Mouse (Mus musculus) megakaryocyte-erythroid progenitor cell, adult 5-6 weeks (primary cell): ENCODE measurements around the gene Usp53. TPM values are rescaled to one million over a fixed set of nuclear protein-coding genes. Genes with fewer than 3 reads are reported as not detected.

ENCODE experiments used
- ATAC-seq: replicated peaks from 2 replicates; pipeline ENCODE4 v1.8.0; 2016; ENCODE audit warnings: mild to moderate bottlenecking, inconsistent platforms; ENCODE audit not compliant: severe bottlenecking, poor library complexity, low FRiP score, low TSS enrichment
- total RNA-seq, 2 experiments: library from RNA; stranded (forward) in 1 of 2; stranded (reverse) in 1 of 2; fragments of 200-1000, 215-1000 nt in 1 of 2; fragments of >200 nt in 1 of 2; fragmentation: Nextera tagmentation in 1 of 2; gene quantifications; 2 replicates each; pipeline ENCODE4 v1.2.3; 2014 to 2017

The Usp53 gene
- total RNA-seq (2014; fragmentation: Nextera tagmentation) (4.4 and 5.6 TPM in 2 replicates), total RNA-seq (2017) (2.0 and 5.6 TPM in 2 replicates)

DNA sequence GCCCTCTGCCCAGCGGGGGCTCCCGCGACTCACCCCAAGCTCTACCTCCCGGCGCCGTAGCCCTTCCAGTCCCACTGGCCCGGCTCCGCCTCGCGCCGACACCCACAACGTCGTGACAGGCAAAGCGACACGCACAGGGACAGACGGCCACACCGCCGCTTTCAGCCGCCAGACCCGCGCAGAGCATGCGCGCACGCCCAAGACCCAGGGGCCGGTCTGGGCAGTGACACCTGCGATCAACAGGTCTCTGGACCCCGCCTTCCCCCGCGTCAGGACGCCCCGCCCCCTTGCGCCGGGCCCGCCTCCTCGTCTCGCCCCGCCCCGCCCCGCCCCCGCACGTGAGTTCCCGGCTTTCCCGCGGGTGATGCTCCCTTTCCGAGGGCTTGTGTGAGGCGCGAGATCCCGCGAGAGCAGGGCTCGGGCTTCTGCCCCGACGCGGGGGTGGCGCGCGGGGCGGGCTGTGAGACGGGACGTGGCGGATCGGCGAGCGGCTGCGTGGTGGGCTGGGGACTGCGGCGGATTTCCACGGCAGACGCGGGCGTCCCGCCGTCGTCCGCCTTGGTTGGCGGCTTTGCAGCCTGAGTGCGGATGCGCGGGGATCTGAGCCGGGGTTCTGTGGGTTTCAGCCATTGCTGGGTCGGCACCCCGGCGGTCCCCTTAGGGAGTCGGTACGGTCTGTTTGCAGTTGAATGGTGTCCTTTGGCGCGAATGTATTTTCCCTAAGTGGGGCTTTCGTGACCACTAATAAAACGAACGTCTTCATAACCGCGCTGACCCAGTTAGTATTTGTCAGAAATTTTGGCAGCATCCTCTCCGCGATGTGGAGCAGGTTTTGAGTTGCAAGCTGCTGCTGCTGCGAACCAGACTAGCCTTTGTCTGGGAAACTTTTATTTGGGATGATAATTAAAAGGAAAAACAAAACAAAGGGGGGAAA, at the start of gene Usp53:
Gene Usp53, minus strand, starts transcription at position 262 of the 934 bp plus-strand sequence.
- ATAC-seq = peak; percentile 91

DNA sequence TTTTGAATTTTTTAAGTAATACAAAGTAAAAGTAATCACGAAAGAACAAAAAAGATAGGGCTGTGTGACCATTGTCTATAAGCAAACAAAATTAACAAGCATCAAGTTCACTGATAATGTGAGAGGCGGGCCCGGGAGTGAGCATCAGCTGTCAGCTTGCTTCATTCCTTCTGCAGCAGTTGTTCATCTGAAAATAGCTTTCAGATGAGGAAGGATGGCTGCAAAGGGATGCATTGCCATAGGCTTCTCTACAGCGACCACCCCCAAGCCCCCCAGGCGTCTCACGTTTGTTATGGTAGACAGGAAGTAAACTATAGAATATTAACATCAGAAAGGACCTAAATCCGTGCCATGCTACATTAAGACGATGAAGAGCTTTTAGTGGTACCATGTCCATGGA, 49.5 kb upstream of the Usp53 start:
- ATAC-seq = no peak

DNA sequence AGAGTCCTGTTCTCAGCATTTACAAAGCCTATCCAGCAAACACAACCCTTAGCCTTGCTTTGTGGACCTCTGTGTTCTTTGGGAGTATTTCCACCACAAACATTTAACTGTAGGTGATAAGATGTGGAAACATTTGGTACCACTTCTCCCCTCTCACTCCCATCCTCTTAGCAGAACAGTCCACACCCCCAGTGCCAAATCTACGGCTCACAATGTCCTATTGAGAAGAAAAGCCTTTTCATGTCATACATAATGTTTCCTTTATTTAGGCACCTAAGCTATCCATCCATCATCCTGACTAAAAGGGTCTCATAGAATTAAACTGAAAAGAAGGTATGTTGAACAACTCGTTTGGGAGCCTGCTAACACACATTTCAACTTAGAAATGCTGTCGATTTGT, 41.3 kb upstream of the Usp53 start:
- no peak for ATAC-seq

DNA sequence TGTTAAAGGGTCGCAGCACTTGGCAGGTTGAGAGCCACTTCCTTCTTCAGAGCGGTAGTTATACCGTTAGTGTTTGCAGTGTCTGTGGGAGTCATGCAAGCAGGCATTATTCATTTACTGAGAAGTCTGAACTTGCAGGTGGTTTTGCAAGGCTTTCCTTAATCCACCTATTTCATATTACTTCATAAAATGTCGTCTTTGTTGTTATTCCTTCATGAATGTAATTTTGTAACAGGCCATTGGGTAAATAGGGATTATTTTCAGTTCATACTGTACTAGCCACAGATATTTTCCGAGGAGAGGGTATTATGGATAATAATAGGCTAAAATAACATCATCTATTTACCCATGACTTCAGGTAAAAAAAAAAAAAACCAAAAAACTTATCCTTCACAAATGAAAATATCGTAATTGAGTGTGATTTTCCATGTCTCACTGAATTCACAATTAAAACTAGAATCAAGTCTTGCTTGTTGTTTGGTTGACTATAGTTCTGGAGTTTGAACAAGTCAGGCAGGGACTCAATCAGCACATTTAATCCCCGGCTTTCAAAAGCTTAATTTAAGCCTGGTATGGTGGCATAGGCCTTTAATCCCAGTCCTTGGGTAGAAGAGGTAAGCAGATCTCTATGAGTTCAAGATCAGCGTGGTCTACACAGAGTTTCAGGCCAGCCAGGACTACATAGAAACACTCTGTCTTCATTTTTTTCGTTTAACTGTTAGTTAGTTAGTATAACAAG, 40.4 kb upstream of the Usp53 start:
- ATAC-seq = no peak

DNA sequence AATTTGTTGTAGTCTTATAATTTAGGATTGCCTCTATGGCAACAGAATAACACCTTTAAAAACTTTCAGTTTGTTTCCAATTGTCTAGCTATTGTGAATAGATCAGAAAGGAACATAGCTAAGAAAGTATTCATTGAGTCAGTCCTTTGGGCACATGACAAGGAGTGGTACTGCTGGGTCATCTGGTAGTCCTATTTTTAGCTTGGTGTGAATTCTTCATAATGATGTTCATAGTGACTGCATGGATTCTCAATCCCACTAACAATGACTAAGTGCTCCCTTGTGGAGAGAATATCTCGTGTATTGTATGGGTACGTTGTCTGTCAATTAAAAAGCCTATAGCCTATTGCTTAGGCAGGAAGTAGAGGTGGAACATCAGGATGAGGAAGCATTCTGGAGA, 34.5 kb upstream of the Usp53 start:
- no peak for ATAC-seq

DNA sequence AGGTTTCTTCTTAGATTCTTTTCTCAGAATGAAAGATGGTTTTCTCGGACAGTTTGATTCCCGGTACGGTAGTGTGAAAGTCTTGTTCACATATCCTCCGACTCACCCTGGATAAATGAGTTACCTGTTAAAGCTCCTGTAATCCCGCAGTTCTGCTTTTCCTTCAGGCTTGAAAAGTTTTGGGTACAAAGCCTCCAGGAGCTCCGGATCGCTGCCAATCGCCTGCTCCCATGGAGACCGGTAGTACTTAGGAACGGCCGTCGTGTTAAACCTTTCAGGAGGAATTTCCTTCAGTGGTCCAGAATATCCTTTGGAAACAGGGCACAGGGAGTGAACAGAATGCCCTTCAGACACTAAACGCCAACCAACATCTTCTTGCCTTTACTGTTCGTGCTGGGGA, 29.2 kb upstream of the Usp53 start:
- no peak for ATAC-seq

DNA sequence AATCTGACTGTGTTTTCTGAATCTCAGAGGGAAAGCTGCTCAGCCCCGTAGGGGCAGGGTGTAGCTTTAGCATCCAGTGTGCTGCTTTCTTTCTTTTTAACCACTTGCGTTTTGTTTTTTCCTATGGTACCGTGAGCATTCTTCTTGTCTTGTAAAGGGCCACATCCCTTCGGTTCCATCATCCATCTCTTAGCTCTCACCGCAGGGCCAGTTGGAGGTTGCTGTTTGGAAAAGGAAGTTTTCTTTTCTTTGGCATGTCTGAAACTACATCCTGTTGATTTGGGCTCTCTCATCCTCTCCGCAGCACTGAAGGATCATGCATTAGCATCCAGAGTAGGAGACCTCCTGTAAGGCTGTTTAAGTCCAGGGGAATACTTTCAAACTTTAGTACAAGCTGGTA, 25.1 kb upstream of the Usp53 start:
- no peak for ATAC-seq

DNA sequence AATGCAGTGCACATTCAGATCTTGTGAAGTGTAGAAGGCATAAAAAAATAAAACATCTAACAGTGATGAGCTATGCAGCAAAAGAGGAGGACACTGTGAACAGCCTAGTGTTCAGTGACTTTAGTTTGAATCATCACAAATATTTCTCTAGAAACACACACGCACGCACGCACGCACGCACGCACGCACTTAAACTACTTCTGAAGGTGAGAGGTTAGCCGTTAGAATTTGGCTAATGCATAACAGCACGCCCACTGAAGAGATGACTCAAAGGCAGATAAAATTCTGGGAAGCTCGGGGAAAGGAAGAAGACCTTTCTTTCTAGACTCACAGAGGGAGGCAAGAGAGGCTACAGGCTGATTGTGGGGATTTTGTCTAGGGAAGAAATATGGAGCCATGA, 23.1 kb upstream of the Usp53 start:
- ATAC-seq = no peak

DNA sequence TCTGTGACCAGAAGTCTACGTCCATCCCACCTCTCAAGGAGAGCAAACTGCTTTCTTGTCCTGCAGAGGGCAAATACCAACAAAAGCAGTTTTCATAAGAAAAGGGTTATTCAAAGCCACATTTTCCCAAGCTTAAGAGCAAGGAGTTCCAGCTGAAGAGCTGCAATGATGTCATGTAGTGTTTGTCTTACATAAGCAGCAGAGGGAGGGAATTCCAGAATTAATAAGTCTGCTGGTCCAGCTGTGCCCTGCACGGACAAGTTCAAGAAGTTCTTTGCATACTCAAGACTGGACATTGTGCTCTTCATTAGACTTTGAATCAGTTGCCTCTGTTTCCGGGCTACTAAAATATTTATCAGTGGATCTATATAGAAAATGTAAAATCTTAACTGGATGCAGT, 16.7 kb upstream of the Usp53 start:
- ATAC-seq = no peak

DNA sequence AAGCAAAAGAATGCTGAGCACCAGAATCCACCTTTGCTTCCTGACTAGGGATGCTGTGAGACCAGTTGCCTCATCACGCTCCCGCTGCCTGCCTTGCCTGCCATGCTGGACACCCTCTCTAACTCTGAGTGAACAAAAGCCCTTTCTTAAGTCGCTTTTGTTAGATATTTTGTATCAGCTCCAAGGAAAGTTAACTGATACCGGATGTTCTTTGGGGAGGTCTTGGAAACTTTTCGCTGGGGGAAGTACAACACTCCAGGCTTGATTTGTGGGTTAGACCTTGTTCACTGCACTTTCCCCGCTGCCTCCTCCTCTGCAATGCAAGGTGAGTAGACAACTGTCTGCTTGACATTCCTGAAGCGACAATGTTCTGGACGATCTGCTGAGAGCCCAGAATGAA, 14.2 kb upstream of the Usp53 start:
- no peak for ATAC-seq

DNA sequence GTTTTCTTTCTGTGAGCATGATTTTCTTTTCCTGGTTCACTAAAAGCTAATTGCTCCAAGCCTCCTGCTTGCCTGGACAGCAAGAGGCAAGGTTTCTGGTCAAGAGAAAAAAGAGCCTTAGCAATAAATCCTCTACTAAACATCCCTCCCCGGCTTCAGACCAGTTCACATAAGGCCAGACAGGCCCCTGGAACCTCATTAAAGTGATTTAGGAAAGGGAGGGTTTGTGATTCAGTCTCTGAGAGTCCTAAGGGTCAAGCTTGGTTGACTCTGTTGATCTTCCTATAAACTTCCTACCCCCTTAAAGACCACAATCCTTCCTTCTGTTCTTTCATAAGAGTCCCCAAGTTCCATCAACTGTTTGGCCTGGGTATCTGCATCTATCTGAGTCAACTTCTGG, 12.7 kb upstream of the Usp53 start:
- ATAC-seq = no peak

DNA sequence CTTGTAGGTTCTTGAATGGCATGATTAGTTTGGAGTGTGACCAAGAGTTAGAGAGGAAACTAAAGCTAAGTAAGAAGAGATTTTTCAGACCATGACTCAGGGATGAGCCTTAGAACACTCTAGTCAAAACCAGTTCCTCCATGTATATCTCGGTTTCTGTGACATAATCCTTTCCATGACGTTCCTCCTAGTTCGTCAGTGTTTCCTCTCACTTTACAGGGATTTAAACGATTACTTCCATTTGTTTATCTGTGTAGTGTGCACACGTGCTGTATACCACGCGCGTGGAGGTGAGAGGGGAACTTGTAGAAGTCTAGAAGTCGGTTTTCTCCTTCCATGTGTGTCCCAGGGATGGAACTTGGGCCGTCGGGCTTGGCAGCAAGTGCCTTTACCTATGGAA, 2.6 kb upstream of the Usp53 start:
- no peak for ATAC-seq

DNA sequence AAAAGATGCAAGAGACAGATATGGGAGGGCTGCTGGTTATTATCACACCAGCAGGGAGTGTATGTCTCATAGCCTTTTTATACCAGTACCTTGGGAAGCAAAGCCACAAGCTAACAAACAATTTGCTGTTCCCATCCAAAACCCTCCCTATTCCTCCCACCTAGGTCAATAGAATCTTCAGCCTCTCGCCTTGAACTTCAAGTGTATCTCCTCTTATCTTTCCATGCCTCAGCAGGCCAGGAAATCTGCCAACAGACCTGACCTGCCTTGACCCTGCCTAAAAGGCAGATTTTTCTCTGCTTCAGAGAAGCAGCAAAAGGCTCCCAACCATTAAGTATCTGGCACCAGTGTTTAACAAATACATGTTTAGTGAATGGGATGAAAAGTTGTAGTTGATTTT, 2.1 kb upstream of the Usp53 start:
- no peak for ATAC-seq

DNA sequence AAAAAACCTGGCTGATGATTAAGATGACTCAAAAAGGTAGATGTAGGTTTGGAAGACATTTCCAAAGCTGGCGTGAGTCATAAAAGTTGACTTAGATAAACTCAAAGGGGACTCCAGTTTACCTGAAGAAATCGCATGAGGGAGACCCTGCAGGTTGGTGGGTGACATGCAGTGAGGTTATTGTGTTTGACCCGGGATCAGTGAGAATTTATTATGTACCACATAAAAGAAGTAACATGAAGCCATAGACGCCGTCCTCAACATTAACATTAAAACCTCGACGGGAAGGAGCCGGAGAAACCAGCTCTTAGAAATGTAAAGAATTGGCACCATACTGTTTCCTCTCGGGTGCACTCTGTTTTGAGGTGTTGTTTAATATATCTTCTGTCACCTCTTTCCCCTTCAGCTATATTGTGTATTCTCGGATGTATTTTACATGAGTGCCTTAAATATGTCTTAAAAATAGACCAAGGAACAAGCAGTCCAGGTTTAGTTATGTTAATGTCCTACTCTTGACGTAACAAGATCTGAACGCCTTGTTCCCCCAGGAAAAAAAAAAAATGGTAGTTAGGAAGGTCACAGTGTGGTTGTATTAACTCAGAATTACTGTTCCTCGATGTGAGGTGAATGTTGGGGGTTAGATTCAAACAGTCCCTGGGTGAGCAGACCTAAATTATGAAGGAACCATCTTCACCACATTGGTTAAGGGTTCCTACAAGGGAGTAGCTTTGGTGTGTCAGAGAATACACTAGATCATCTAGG, 1.1 kb upstream of the Usp53 start:
- no peak for ATAC-seq

DNA sequence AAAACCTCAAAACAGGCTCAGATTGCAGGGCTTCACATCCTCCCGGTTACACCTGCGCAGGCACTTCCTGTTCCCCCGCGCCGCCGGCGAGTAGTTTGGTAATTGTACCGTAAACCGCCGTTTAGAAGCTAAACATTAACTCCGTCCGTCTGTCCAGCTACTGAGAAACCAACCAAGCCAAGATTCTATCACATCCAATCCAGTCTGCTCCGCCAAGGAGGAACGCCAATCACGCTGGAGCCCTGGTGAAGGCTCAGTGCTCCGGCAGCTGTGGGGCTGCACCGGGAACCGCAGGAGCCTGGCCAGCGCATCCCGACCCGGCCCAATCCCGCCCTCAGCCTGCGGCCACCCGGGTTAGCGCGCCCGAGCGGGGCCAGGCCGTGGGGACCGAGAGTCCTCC, 461 bp downstream of the Usp53 start:
- ATAC-seq = peak; percentile 68

DNA sequence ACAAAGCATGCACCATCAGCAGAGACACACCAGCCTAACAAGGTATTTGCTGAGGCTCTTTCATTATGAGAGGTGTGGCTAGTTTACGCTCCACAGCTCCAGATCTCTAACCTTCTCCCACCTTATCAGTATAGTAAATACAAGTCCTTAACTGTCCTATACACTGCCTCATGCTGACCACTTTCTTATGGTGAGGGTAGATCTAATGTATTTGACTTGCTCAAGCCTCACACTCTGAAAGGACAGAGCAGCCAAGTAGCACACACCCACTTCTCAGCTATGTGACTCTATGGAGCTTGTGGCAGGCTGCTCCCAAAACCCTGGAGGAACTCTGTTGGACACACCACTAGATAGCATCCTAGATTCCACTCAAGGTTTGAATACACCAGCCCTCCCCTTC, 8.3 kb downstream of the Usp53 start:
- peak; percentile 62 for ATAC-seq

DNA sequence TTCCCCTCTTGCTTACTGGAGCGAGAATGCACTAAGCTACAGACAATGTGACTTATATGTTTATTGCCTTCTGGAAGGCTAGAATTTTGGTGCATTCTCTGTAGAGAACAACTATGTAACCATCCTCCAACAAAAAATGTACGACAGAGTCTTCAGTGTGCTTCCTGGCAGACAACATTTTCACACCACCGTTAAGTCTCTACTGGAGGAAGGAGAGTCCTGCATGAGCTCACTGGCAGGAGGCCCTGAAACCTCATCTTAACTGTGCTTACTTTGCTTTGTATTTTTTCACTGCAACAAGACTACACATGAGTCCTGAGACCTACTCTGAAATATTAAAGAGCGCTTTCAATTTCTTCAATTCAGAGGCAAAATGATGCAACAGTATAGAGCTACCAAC, 8.9 kb downstream of the Usp53 start:
- ATAC-seq = no peak

DNA sequence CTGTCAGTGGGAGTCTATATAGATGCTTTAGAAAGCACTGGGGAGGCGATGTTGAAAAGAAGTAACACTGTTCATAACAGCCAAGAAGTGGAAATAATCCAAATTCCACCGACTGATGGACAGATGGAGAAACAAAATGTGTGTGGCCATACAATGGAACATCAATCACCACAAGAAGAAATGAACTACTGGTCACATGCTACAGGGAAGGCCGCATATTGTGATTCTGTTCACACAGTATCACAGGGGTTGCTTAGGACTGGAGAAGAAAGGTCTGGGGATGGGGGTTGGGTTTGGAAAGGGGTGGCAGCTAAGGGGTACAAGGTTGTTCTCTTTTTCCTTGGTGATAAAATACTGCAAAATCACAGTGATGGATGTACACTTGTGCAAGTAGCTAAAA, 9.5 kb downstream of the Usp53 start:
- ATAC-seq = no peak

DNA sequence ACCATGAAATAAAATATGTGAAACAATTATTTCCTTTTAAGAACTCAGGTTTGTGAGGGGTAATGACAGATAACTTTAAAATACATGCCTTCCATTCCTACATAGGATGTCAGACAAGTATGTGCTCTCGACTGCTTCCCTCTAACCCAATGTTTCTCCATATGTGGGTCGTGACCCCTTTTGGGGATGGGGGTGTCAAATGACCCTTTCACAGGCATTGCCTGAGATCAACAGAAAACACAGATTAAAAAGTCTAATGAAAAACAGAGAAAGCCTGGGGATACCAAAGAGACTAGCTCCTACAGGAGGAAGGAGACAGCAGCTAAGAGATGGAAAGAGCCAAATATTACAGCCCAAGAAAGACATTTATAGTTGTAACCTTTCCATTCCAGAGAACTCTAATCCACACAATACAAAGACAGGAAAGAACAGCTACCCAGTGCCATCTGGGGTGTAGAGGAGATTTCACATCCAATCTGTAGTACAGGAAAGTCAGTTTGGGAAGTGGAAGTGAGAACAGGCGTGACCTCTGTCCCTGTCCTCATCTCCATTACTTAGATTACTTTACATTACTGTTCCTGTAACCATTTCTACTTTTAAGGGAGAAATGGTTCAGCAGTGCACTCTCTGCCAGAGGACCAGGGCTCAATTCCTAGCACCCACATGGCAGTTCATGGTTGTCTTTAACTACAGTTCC, 12.0 kb downstream of the Usp53 start:
- no peak for ATAC-seq

DNA sequence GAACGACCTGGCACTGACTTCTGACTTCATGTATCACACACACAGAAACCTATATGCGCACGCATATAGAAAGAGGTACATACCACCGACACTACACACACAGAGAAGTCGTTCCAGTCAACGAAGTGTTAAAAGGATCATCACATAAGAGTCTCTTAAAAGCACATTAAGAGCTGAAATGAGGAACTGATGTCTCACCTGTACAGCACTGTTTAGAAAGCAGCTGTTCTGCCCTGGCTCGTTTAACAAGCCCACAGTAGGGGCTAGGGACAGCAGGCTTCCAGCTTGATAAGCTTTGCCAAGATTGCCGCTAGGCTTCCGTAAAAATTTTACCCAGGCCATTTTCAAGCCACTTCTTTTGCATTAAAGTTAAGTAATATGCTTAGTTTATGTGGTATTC, 15.9 kb downstream of the Usp53 start:
- ATAC-seq = no peak
